Mouse (Mus musculus): ENCODE measurements at regions not wholly inside any gene's neighbourhood (a gene's known extent, or its start where the extent isn't known, plus 50 kb on each side); places are given as distances from the start of the nearest gene placed in this dataset.
"Not testable (repeated sequence)": the region's sequence is repeated elsewhere in the genome, so short reads cannot be mapped to it uniquely, and the experiment has no call there.

DNA sequence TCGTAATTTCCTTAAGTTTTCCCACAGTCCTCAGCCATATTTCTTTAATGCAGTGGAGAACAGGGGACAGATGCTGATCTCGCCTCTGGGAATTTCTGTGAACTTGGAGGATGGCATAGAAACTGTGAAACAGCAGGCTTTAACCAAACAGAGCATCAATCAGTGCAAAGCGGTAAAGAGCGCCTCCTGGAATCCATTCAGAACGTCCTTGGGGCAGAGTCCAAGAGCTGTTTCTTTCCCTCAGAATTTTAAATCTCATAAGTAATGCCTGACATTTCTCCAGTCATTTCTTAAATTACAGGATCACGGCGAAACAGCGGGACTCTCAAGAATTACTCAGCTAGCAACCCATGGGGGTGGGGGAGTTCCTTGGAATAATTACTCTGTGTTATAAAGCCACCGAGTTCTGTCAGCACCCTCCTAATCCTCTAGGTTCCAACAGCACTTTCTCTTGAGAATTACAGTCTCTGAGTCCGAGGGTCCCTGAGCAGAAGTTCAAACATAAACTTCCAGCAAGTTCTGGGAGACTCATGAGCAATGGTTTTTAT lies 105.2 kb upstream of the Rhobtb1 start:
- no peak for DNase-seq

DNA sequence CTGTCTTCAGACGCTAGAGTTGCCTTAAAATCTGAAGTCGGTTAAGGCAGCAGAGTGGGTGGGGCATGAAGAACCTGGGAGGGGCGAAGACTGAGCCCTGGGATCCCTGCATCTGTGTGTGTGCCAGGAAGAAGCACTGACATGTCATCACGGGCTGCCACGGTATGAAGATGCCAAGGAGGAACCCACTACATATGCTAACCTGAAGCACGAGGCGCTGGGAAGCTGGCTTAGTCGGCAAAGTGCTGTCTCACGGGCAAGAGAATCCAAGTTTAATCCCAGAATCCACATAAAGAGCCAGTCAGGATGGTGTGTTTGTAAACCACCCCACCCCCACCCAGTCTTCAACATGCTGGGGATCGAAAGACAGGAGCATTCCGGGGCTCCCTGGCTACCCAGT lies 73.2 kb upstream of the Rhobtb1 start:
- no peak for DNase-seq

DNA sequence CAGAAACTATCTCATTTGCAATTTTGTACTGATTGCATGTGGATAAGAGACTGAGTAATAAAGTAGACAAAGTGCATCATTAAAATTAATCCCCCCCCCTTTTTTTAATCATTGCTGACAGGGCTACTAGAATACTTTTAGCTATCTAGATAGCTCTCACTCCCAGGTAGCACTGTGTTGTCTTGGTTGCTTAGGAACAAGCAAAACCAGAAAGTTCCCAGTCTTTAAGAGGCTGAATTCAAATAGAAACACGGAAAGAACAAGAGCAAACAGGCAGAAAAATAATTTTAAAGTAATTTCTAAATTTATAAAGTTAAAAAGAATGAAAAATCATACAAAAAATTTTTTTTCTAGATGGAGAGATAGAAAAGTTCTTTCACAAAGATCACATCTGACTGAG lies 65.0 kb upstream of the Rhobtb1 start:
- no peak for DNase-seq

DNA sequence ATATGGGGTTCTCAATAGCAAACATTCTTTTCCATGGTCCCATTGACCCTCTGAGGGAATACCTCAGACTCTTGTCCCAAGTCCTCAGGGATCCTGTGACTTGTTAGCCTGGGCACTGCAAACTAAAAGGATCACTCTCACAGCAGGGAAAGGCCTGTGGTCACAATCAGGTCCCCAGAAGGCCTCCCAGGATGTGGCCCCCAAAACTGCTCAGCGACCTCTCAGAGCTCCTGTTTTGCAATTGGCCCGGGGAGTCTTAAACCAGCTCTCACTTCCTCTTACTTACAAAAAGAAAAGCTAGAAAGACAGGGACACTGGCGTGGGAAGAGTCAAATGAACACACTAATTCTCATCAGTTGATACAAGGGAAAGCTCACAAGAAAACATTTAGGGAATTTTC lies 59.4 kb upstream of the Rhobtb1 start:
- DNase-seq: no peak

DNA sequence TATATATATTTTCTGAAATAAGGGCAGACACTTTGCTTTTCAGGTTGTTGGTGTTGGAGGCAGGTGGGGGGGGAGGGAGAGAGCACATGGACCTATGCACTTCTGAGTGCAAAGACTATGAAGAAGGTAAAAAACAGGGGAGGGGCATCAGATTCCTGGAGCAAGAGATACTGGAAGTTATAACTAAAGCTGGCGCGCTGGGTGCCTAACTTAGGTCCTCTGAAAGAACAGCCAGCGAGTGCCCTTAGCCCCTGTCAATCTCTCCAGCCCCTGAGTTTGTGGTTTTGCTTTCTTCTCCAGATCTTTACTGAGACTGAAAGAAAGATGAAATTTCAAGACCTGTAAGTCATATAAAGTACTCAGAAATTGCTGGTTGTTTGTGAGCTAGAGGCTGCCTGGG lies 51.2 kb upstream of the Rhobtb1 start:
- no peak for DNase-seq

DNA sequence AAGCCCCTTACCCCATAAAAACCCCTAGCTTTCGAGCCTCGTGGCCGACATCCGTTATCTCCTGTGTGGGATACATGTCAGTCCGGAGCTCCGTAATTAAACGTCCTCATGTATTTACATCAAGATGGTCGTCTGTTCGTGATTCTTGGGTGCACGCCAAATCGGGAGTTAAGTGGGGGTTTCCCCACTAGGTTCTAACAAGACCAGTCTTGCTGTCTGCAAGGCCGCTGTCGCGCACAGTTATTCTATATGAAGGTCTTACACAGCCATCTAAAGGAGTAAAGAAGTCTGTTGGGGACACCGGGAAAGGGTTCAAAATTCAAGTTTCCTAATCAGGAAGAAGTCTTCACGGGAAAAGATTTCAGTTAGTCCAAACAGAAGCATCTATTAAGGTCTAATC lies 50.5 kb upstream of the Rhobtb1 start:
- DNase-seq: not testable (repeated sequence)
